In the genomic region with DNA sequence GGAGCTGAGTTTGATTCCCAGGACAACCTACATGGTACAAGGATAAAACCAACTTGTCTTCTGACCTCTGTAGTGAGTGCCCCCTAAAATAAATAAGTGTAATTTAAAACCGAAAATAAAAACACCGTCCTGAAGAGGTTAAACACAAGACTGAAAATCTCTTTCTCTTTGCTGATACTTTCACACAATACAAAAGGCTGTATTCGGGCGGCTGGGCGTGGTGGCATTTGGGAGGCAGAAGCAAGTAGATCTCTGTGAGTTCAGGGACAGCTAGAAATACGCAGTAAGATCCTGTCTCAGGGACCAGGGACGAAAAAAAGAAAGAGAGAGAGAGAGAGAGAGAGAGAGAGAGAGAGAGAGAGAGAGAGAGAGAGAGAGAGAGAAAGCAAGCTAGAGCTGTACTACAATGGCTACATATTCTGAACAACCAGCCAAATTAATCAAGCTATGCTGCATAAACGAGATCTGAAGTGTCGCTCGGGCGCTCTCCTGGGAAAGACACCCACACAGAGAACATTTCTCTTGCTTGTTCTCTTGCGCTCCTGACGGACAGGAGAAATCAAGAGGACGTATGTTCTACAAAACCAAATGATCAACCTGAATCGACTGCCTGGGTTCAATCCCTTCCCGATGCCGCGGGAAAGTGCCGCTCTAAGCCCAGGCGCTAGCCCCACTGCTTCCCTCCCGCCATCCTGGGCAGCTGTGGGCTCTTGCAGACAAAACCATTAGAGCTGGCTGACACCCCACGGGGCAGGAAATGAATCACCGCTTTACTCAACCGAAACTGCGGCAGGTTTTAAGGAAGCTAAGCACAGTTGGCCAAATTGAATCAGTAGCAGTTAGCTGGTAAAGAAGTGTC, we compare ENCODE assay signal across 7 mouse cellular contexts. TPM values are rescaled to one million over a fixed set of nuclear protein-coding genes. Genes with fewer than 3 reads are reported as not detected.
DNase-seq lines count a peak whose midpoint lies in the region; ATAC-seq and TF ChIP-seq lines count a peak whose summit lies in the region.

No protein-coding gene starts in this region.

- H3K27me3 ChIP-seq in intestine, embryonic 14.5 days (replicated peaks; ENCODE audit: control insufficient read depth, insufficient read depth, low read length) = no peaks in the 10 kb centered on the region

- intact Hi-C loops in gastrocnemius, postnatal 36 days (cut with DNase I) = no loop called here
- intact Hi-C loops in left cerebral cortex, postnatal 36 days (cut with DNase I) = no loop called here

- peak overlapping the region; percentile 65 for H3K4me2 ChIP-seq in intestine, embryonic 14.5 days (ENCODE audit: low read length)

- 18% methylated on average over 25 of the region's 25 CpGs for WGBS in intestine, embryonic 14.5 days

- H3K36me3 ChIP-seq in intestine, embryonic 14.5 days (ENCODE audit: control insufficient read depth, insufficient read depth, low read length) = no peaks in the 10 kb centered on the region

- no peak for TF ChIP-seq CTCF in cortical plate, adult 2 months (IDR thresholded peaks at IDR 0.05; ENCODE audit: extremely low read depth, insufficient read depth, low read length)

- peak; percentile 58 for DNase-seq in adipocyte (ENCODE audit: low spot score)
- DNase-seq in gastrocnemius, postnatal 36 days = peak; percentile 26 to 49
- DNase-seq in intestine, embryonic 14.5 days (ENCODE audit: low spot score) = peak; percentile 71
- peak; percentile 60 to 71 for DNase-seq in left cerebral cortex, postnatal 36 days (ENCODE audit: low spot score in 2 of 2)
- peak; percentile 83 for DNase-seq in mesoderm, embryonic 11.5 days (ENCODE audit: low read depth, low spot score)
- peak; percentile 65 to 70 for DNase-seq in spleen, adult 18-20 months

- no peaks in the 10 kb centered on the region for H3K9me3 ChIP-seq in intestine, embryonic 14.5 days (ENCODE audit: control insufficient read depth, low read length)

- 0 out of 2 replicates have a peak overlapping the region, but pooled peaks have one; percentile 9 for H3K27ac ChIP-seq in cortical plate, adult 2 months (ENCODE audit: insufficient read depth, low read length)
- no peak overlapping the region for H3K27ac ChIP-seq in intestine, embryonic 14.5 days (ENCODE audit: low read depth)

- 0 out of 2 replicates have a peak, but pooled peaks have one; percentile 36 for TF ChIP-seq POLR2A in cortical plate, adult 2 months (IDR thresholded peaks at IDR 0.05; ENCODE audit: extremely low read depth, insufficient read depth, low read length)

- H3K4me3 ChIP-seq in cortical plate, adult 2 months (ENCODE audit: insufficient read depth, low read length) = peak overlapping the region; percentile 30
- peak overlapping the region; percentile 30 for H3K4me3 ChIP-seq in intestine, embryonic 14.5 days (ENCODE audit: low read depth, low read length)

- H3K4me1 ChIP-seq in cortical plate, adult 2 months (ENCODE audit: control insufficient read depth, insufficient read depth, low read length) = no peaks in the 10 kb centered on the region
- peaks cover 7% of the 10 kb centered on the region; the same call in 1 of the 2 replicates for H3K4me1 ChIP-seq in intestine, embryonic 14.5 days (replicated peaks; ENCODE audit: control insufficient read depth, insufficient read depth, low read length)

- peak overlapping the region; percentile 54 for H3K9ac ChIP-seq in intestine, embryonic 14.5 days (ENCODE audit: low read length)

- no peak for ATAC-seq in intestine, embryonic 14.5 days (replicated peaks; ENCODE audit: low FRiP score, low TSS enrichment, low read depth)

RNA-seq across cellular contexts. Expression of gene Maml3, which starts 35.3 kb away (rescaled TPM):
- polyA plus RNA-seq in cortical plate, adult 2 months (2012; rRNA removed) = 2.4 and 2.7 TPM in 2 replicates
- total RNA-seq in gastrocnemius, postnatal 36 days (2021) = 1 to 10 TPM; 1.9 to 2.6 TPM
- 6.5 and 7.9 TPM in 2 replicates for polyA plus RNA-seq in intestine, embryonic 14.5 days (2014; fragmentation: Nextera tagmentation; extraction: Ambion mirVana)
- total RNA-seq in left cerebral cortex, postnatal 36 days (2021) = 10 to 100 TPM in 1 of 2 experiments, 1 to 10 TPM in 1; 6.2 to 11.9 TPM
